Mouse (Mus musculus) adrenal gland (tissue): ENCODE measurements around the gene Ank2.

Experiments used
- intact Hi-C: fragments of 180-260 bp; cut with DNase I; formaldehyde crosslinking; loops from one replicate; pipeline ENCODE4 v1.15.1; 2025

Gene Ank2

GRCm38 (mm10) chr3:127041288-127041687, 457.9 kb downstream of the Ank2 start:
- intact Hi-C loops: no loop called here

DNA sequence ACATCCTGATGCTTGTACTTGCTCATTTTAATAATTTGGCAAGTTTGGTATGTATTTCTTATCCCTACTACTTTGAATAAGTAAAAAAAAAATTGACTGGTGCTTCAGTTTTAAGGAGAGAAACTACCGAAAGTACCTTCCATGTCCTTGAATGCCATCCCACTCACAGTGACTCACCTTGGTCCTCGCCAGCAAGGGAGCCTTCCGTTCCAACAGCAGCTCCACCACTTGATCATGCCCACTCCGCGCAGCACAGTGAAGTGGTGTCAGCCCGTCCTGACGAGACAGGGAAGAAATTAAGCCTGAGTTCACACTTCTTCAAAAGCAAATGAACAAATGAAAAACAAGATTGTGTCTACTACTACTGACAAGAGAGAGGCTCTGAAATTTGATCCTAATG, 460.6 kb downstream of the Ank2 start:
- intact Hi-C loops: no loop called here

DNA sequence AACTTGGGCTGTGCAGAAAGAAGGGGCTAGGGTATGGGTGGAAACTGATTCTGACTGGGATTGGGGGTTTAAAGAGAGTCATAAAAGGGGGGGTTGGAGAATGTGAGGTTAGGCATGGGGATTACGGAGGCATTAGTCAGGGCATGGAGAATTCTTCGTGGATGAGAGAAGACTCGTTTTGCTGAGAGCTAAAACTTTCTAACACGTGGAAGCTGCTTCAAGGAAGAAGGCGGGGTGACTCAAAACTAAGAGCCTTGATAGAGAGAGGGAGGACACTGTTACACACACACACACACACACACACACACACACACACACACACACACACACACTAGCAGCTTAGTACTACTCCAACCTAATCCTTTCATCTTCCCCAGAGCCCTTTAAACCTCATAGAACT, 463.0 kb downstream of the Ank2 start:
- intact Hi-C loops: no loop called here

- intact Hi-C loops: no loop called here
Measured at GRCm38 (mm10) chr3:127035540-127035939, 463.6 kb downstream of the Ank2 start.

GRCm38 (mm10) chr3:127034983-127035382, 464.2 kb downstream of the Ank2 start:
- intact Hi-C loops: no loop called here

GRCm38 (mm10) chr3:127023992-127024391, 475.2 kb downstream of the Ank2 start:
- intact Hi-C loops: no loop called here

DNA sequence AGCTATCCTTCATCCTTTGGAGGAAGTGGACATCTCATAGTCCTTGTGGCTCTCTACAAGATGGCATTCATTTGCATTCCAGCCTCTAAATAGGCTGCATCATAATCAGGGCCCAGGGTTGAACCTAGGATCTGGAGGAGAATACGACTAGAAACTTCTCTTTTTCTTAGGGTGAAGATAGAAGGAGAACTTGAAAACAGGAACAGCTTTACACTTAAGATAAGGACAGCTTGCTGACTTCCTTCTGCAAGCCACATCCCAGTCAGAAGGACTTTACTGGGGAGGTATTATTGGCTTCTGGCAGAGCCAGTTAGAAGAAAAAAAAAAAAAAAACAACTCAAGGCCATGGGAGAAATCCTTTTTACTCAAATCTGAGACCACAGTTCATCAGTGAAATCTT, 479.0 kb downstream of the Ank2 start:
- intact Hi-C loops: no loop called here

DNA sequence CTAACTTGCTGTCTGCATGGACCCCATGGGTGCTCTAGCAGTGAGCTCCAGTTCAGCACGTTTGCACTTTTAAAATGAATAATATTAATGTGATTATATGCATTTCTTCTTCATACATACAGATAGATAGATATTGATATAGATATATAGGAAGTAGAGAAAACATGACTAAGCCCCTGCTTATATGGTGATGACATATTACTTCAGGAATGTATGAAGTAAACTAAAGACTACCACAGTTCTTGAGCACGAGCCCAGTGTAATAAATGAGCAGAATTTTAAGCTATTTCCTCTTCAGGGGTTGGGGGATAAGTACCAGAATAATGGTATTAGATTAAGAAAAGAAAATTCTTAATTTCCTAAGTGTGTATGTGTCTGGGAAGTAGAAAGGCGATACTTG, 479.4 kb downstream of the Ank2 start:
- intact Hi-C loops: no loop called here

- intact Hi-C loops: no loop called here
Measured at GRCm38 (mm10) chr3:127019109-127019508, 480.0 kb downstream of the Ank2 start.

GRCm38 (mm10) chr3:127017523-127017922, 481.6 kb downstream of the Ank2 start:
- intact Hi-C loops: no loop called here

DNA sequence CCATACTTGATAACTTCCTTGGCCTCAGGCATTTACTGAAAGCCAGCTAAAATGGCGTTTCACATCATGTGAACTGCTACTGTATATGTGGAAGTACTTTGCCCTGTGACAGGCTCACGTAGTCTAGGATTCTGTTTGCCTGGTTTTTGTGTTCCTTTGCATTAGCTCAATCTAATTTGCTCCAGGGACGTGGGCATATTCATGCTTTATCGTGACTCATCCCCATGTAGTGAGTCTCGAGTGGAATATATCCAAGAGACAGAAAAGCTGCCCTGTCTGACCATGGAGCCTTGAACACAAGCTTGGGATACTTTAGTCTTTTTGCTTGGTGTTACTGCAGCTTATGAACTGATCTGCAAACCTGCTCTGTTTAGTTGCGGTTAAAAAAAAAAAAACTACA, 483.6 kb downstream of the Ank2 start:
- intact Hi-C loops: no loop called here

DNA sequence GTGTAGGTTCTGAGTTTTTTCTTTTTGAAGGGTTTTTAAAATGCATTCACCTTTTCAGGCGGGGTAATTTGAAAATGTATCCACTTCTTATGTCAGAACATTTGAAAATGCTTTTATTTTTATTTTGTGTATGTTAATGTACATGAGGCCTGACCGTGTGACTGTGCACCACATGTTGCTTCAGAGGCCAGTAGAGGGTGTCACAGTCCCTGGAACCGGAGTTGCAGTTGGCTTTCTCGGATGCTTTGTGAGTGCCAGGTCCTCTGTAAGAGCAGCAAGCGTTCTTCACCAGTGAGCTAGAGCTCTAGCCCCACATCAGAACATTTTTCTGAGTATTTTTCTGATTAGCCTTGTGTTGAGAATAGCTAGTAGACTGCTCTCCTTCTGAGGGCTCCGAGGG, 484.0 kb downstream of the Ank2 start:
- intact Hi-C loops: no loop called here

GRCm38 (mm10) chr3:127013976-127014375, 485.2 kb downstream of the Ank2 start:
- intact Hi-C loops: no loop called here

GRCm38 (mm10) chr3:127012525-127012924, 486.6 kb downstream of the Ank2 start:
- intact Hi-C loops: no loop called here

- intact Hi-C loops: no loop called here
Measured at GRCm38 (mm10) chr3:127005898-127006673, 493.1 kb downstream of the Ank2 start.

GRCm38 (mm10) chr3:127004860-127005633, 494.1 kb downstream of the Ank2 start:
- intact Hi-C loops: no loop called here

- intact Hi-C loops: no loop called here
Measured at GRCm38 (mm10) chr3:127003946-127004345, 495.2 kb downstream of the Ank2 start.

DNA sequence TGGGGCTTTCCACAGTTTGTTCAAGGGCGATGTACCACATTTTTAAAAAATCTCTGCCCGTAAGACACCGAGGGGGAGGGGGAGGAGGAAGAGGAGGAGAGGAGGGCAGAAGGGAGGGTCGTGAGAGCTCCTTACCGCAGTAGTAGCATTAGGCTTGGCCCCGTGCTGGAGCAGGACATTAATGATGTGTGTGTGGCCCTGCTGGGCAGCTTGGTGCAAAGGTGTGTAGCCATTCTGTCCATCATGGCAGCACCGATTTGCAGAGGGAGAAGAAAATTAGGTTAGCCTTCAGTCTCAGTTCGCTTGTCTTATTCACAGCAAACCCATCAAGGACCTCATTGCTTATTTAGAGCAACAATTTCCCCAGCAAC, 500.4 kb downstream of the Ank2 start:
- intact Hi-C loops: no loop called here

GRCm38 (mm10) chr3:126998008-126998741, 501.0 kb downstream of the Ank2 start:
- intact Hi-C loops: no loop called here

GRCm38 (mm10) chr3:126997391-126998007, 501.7 kb downstream of the Ank2 start:
- intact Hi-C loops: no loop called here

DNA sequence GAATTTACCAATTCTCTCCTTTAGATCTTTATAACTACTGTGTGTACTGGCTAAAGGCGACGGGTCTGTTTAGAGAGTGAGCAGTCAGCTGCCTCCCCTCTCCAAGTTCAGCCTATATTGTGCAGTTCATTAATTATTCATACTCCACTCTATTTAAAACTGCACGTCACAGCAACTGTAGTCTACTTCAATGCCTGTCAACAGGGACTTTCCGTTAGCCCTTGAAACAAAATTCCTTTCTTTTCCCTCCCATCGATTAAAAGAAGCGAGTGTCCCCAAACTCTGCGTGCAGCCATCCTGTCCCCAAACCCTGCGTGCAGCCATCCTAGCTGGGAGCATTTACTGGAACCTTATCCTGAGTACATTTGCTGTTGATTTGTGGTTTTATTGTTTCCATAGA, 502.4 kb downstream of the Ank2 start:
- intact Hi-C loops: no loop called here

GRCm38 (mm10) chr3:126995970-126996369, 503.2 kb downstream of the Ank2 start:
- intact Hi-C loops: no loop called here
